Mouse (Mus musculus) kidney, adult 2 months (tissue): Measurements from ENCODE around the gene Bex1.

ENCODE experiments used
- CTCF ChIP-seq: fragments of 200-500 bp; conservative IDR thresholded peaks from 2 replicates; pipeline ENCODE4 v1.5.1; 2011; ENCODE audit warnings: low read depth, mild to moderate bottlenecking, control low read depth, low read length, moderate library complexity, mixed read lengths; ENCODE audit not compliant: insufficient read depth, insufficient read length
- POLR2A ChIP-seq: fragments of 200-500 bp; IDR thresholded peaks from one replicate; pipeline ENCODE4 v1.6.1; 2011; ENCODE audit warnings: low read depth, low read length, control low read depth

- TF ChIP-seq CTCF (peak; percentile 42), POLR2A (no peak)
These were observed 18.4 kb downstream of the Bex1 start for GRCm38 (mm10) chrX:136196873-136197272.
